Mouse (Mus musculus) layer of hippocampus, adult 9-11 months (tissue): ENCODE results near the gene Plscr4.

Experiments
- DNase-seq: peaks from one replicate; pipeline ENCODE4 v3.0.0; 2022

Gene Plscr4

DNA sequence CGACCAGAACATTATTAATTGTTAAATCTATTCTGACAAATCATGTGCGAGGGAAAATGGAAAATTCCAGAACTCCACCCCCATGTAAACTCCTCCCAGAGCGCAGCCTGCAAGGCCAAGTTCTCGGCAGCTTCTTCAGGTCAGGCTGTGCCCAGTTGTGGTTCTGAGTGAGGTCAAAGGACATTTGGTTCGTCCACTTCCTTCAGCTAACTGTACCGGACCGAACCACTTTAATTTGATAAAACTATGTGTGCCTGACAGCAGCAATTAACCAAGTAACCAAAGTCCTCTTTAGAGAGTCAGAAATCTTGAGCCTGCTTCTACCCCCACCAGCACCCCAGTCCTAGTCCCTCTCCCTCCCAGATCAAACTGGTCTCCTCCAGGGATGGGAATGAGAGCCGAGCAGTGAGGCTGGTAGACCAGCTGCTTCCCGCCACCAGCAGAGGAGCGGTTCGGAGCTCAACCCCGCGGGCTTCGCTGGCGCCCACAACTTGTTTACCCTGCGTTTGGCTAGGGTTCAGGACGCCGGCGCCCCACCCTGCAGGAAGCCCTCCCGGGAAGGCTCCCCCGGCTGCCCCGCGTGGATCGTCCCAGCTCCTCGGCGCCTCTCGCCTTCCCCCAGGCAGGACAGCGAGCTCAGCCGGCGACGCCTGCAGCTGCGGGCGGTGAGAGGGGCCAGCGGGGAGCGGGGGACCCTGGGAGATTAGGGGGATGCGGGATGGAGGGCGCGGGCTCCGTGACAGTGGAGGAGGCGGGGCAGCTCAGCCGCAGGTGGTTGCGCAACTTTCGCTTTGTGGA lies at the start of gene Plscr4:
Plscr4 (plus strand) TSS at position 113 of the 798 bp plus-strand sequence.
- no peak for DNase-seq

DNA sequence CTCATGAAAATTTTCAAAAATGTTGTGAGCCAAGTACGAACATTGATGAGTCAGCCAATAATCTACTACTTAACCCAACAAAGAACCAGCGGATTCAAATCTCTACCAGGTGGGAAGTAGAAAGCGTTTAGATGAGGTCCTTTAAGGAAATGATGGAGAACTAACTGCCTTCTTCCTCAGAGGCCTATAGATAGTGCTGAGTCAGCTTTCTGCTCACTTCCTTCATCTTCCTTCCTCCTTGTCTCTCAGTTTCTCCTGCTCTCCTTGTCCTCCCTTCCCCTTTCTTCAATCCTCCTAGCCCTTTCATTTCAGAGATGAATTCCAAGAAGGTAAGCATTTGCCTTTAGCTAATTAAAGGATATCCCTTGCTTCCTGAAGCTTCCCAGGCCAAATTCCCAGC lies 46.9 kb upstream of the Plscr4 start:
- no peak for DNase-seq

DNA sequence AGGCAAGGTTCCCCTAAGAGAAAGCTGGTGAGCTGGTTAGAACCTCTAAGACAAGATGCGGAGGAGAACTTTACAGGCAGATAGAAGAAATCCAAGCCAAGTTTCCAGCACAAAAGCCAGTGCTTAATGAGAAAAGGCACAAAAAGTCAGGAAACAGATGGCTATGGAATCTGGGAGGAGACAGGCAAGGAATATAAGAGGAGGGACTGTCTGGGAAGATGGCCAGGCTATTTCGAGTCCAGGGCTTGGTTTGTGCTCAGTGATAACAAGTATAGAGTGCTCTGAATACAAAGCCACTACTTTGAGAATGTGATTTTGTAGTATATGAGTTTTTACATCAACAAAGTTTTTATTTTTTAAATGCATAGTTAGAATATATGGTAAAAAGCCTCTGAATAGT lies 45.1 kb upstream of the Plscr4 start:
- DNase-seq, result peak; percentile 21

- no peak for DNase-seq
Measured at GRCm38 (mm10) chr9:92413684-92414083, 43.5 kb upstream of the Plscr4 start.

DNA sequence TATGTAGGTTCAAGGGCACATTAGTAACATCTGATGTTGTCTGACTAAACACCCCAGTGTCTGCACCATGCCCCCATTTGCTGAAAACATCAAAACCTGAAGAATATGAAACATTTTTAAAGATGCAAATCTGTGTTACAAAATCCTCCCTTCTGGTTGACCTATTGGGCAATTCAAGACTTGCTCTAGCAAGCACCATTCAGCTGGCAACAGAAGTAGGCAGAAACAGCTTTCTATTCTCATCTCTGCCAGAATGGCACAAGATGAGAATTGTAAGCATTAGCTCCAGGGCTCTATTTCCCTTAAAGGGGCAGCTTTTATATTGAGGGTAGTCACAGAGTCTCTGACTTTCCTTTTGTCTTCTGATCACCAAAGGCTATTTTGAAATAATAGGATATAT lies 19.4 kb upstream of the Plscr4 start:
- DNase-seq, result no peak

- no peak for DNase-seq
Measured at GRCm38 (mm10) chr9:92441468-92441867, 15.7 kb upstream of the Plscr4 start.

DNA sequence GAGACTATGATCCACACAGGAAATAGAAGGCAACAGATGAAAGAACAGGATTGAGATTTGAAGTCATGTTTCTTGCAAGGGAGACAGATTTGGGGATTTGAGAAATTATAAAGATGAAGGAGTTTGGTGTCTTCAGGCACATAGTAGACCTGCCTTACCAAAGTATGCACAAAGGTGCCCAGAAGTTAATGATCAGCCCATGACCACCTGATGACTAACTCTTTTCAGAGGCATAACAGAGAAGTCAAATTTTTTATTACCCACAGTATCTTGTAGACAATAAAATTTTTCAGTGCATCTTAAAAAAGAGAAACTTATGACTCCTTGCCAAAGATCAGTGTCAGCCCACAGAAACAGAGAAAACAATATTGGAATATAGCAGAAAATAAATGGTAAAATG lies 12.6 kb upstream of the Plscr4 start:
- no peak for DNase-seq

DNA sequence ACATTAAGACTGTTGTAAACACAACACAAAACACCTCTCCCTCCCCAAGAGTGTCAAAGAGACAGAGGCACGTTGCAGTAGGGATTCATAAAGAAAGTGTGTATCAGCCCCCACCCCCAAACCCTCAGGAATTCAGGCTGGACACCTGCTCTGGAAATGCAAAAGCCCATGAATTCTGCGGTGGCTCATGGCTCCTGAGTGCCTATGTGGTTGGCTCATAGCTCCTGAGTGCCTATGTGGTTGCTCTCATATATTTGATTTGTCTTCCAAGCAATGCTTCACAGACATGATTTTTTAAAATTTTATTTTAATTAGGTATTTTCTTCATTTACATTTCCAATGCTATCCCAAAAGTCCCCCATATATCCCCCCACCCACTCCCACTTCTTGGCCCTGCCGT lies 568 bp upstream of the Plscr4 start:
- DNase-seq, result no peak

DNA sequence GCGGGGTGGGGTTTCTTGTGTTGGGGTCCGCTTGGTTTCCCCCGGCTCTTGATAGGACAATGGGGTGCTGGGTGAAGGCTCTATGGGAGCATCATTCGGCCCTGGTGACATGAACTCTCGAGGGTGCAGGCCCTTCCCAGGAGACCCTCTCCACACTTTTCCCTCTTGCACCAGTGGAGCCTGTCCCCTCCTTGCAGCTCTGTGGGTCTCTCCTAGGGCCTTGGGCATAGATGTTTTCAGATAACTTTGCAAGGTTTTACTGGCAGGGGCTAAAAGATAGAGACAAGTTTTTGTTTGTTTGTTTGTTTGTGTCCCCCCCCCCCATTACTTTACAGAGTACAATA lies 858 bp downstream of the Plscr4 start:
- no peak for DNase-seq

DNA sequence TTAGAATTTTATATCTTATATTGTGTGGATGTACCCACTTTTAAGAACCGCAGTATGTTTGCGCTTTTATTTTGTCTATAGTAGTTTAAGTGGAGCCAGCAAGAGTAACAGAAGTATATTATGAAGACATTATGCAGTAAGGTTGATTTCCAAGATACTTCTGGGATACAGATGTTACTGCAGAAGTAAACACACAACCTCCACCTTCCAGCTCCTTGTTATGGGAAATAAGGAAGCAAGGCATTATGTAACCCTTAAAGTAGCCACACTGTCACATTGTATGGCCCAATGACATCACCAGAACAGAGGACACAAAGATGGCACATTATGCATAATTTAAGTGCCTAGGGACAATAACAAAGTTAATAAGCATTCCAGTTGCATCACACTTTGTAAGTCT lies 1.2 kb downstream of the Plscr4 start:
- DNase-seq, result no peak

GRCm38 (mm10) chr9:92467724-92468123 lies 10.6 kb downstream of the Plscr4 start:
- no peak for DNase-seq

DNA sequence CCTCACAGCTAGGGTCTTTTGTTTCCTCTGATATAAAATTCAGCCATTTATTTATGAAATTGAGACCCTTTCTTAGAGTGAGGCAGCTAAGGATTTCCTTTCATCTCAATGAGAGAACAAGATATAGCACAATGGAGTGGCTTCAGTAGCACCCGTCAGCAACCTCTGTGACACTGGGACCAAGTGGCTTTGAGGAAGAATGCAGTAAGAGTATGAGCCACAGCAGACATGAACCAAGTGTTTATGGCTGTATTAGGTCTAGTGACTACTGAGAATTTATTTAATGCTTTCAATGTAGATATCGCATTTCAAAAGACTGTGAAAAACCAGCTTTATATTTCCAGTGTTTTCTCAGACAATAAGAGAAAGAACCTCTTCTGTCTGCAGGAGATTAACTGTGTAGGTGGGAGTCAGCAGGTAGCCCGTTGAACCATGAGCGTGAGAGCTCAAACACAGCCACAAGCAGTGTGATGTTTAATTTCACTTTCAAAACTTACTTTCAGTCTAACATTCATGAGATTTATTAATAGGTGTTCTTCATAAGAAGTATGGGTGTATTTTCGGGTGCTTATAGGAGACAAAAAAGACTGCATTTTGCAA lies 15.2 kb downstream of the Plscr4 start:
- DNase-seq, result no peak

- no peak for DNase-seq
Measured at GRCm38 (mm10) chr9:92473178-92473577, 16.0 kb downstream of the Plscr4 start.

DNA sequence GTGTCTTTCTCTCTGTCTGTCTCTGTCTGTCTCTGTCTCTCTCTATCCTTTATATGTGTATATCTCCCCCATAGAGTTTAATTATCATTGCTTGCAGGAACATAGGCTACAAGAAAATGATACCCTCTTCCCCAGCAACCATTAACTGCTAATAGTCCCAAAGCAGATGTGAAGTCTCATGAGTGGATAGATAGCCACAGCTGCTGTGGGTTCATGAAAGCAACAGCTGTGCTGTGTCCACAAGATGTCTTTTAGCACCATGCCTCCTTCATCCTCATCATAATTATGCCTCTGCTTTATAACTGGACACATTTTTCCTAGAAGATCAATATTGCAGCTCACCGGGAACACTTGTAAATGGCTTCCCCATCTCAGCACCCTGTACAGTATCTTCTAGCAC lies 17.1 kb downstream of the Plscr4 start:
- DNase-seq, result no peak

GRCm38 (mm10) chr9:92481663-92482062 lies 24.5 kb downstream of the Plscr4 start:
- DNase-seq, result no peak

- DNase-seq, result no peak
Measured at GRCm38 (mm10) chr9:92482551-92482950, 25.4 kb downstream of the Plscr4 start.

GRCm38 (mm10) chr9:92484710-92485267 lies 27.6 kb downstream of the Plscr4 start:
- no peak for DNase-seq

- no peak for DNase-seq
Measured at GRCm38 (mm10) chr9:92489857-92490256, 32.7 kb downstream of the Plscr4 start.

DNA sequence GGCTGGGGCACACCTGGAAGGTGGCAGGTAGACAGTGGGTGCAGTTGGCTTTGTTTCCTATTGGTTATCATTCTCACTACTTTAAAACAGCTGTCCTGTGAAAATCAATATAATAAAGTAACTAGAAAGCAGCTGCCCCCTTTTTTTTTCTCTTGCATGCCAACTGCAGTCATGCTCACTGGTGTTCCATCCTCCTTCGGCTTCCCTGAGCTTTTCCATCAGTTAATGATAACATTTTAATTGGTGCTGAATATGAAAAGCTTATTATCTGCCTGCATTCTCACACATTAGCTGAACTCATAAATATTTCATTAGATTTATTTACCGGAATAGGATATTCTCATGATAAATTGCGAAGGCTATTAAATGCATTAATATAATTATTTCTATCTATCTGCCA lies 33.1 kb downstream of the Plscr4 start:
- no peak for DNase-seq

GRCm38 (mm10) chr9:92491274-92491673 lies 34.1 kb downstream of the Plscr4 start:
- DNase-seq, result no peak

DNA sequence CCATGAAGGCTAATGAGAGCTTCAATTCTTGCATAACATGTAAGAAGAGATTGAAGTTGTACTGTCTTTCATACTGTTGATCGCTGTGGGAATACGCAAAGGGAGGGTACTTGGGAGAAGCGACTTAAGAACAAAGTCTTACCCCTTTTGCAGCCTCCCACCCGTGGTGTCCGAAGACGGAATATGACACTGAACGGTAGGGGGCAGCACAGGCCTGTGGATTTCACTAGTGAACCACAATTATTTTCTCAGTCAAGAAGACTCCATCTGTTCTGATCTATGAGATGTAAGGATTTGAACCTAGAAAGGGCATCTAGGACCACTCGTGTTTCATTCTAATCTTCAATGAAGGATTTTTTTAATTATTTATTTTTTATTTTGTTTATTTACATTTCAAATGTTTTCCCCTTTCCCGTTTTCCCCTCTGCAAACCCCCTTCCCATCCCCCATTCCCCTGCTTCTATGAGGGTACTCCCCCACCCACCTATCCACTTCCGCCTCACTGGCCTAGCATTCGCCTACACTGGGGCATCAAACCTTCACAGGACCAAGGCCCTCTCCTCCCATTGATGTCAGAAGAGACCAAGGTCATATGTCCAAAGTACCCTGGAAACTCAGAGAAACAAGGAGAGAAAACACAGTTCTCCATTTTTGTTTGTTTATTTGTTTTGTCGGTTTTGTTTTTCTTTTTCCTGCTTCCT lies 42.7 kb downstream of the Plscr4 start:
- peak; percentile 10 for DNase-seq

DNA sequence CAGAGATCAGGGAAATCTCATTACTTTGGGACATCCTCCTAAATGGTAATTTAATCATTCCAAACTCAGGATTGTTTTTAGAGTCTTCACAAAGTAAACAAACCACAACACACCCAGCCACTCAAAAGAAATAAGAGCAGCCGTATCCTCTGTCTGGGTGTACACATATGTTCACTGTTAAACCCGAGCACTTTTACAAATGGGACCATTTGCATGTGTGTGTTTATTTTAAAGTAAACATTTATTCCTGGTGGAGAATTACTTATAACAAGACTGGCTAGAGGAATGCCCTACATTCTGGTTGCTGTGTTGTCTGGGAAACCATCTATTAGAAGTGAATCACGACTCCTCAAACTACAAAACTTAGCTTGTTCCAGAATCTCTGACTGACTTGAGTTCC lies 47.1 kb downstream of the Plscr4 start:
- no peak for DNase-seq

DNA sequence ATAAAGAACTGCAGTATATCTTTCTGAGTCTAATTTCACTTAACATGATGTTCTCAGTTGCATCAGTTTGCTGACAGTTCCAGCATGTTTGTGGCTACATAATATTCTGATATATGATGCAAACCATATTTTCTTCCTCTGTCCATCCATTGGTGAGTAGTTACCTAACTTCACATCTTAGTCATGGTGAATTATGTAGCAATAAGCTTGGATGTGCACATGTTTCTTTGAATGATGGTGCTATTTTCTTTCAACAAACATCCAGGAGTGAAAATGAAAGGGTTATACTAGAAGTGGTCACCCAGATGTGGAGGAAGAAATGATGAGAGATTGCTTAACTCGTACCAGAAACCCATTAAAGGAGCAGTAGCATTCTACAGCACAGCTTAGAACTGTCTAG lies 47.7 kb downstream of the Plscr4 start:
- no peak for DNase-seq

DNA sequence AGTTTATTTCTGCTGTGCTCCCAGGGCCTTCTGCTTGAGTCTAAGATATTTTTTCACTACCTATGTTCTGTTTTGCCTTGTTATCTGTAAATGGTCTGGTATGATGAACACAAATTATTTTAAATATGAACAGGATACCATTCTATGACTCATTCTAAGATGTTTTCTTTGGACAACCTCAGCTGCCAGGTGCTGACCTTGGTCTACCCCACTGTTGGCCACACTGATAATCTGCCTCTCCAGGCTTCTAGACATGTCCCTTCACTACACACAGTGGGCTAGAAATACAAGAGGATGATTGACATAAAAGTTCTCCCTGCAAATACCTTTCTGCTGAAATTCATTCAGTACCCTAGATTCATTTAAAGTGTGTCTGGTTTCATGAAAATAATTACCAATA lies 54.5 kb downstream of the Plscr4 start:
- no peak for DNase-seq
